Comparison of ENCODE assay signal across 8 mouse cellular contexts in the genomic region with DNA sequence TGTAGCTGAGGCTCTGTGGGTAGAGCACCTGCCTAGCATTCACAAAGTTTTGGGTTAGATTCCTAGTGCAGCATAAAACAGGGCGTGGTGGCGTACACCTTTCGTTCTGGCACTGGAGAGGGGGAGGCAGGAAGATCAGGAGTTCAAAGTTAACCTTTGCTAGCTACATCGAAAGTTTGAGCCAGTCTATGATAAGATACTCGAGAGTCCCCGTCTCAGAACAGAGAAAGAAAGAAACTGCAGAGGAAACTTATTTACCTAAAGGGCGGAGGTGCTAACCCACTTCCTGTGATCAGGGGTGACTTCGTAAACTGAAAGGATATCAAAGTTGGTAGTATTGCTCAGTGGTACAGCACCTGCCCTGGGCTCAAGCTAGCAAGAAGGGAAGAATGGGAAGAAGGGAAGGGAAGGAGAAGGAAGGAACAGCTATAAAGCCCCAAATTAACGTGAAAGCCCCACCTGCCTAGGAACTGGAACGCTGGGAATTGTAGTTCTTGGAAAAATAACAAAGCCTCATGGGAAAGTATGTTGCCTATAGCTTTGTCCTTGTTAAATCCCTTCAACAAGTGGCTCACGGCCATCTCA. TPM values are rescaled to one million over a fixed set of nuclear protein-coding genes. Genes with fewer than 3 reads are reported as not detected.
DNase-seq lines count a peak whose midpoint lies in the region; ATAC-seq and TF ChIP-seq lines count a peak whose summit lies in the region.

No protein-coding gene starts in this region.

- TF ChIP-seq EP300 in CH12.LX (IDR thresholded peaks at IDR 0.05; ENCODE audit: low read length), result no peak
- no peak for TF ChIP-seq EP300 in liver, embryonic 14.5 days (IDR thresholded peaks at IDR 0.05; ENCODE audit: low read depth)

- ATAC-seq in forebrain, embryonic 13.5 days, result peak; percentile 72
- ATAC-seq in liver, embryonic 14.5 days (ENCODE audit: insufficient read depth), result no peak

- H3K36me3 ChIP-seq in CH12.LX (replicated peaks in 1 of 2; ENCODE audit: control insufficient read depth in 1 of 2, insufficient read depth in 1 of 2, low read length in 1 of 2), result no peaks in the 10 kb centered on the region
- H3K36me3 ChIP-seq in forebrain, embryonic 13.5 days (ENCODE audit: poor library complexity, severe bottlenecking), result no peaks in the 10 kb centered on the region
- H3K36me3 ChIP-seq in liver, embryonic 14.5 days (replicated peaks; ENCODE audit: control insufficient read depth, insufficient read depth, low read depth), result no peaks in the 10 kb centered on the region
- no peaks in the 10 kb centered on the region for H3K36me3 ChIP-seq in spleen, adult 2 months (ENCODE audit: control insufficient read depth, insufficient read depth, low read length)

- H3K4me1 ChIP-seq in CH12.LX (ENCODE audit: control insufficient read depth in 1 of 2, insufficient read depth in 2 of 2), result peaks cover 0 to 15% of the 10 kb centered on the region in 2 experiments; a peak in 2 of 4 replicates
- peaks cover 15% of the 10 kb centered on the region for H3K4me1 ChIP-seq in forebrain, embryonic 13.5 days
- peaks cover 8 to 24% of the 10 kb centered on the region in 2 experiments for H3K4me1 ChIP-seq in liver, embryonic 14.5 days (replicated peaks; ENCODE audit: control insufficient read depth in 2 of 2, insufficient read depth in 2 of 2, low read length in 1 of 2)
- H3K4me1 ChIP-seq in spleen, adult 2 months (ENCODE audit: control insufficient read depth, insufficient read depth, insufficient read length), result peaks cover 8% of the 10 kb centered on the region; the same call in 1 of the 2 replicates

- DNase-seq in heart, adult 11 months, result peak; percentile 64
- no peak for DNase-seq in heart, adult 9 months (ENCODE audit: low spot score in 2 of 2)
- DNase-seq in CH12.LX (ENCODE audit: extremely low read depth), result no peak
- no peak for DNase-seq in liver, embryonic 14.5 days (ENCODE audit: low read depth in 3 of 3, low spot score in 3 of 3)
- DNase-seq in spleen, adult 2 months (ENCODE audit: low read depth in 1 of 2, low spot score in 2 of 2), result peak; percentile 33 to 61
- no peak for DNase-seq in urinary bladder, postnatal 14 days (ENCODE audit: low spot score)
- no peak for DNase-seq in left cerebral cortex, adult 18-20 months (ENCODE audit: low spot score in 2 of 2)

- H3K9me3 ChIP-seq in CH12.LX (replicated peaks; ENCODE audit: low read length), result no peaks in the 10 kb centered on the region
- no peaks in the 10 kb centered on the region for H3K9me3 ChIP-seq in forebrain, embryonic 13.5 days (replicated peaks)
- H3K9me3 ChIP-seq in liver, embryonic 14.5 days (ENCODE audit: control insufficient read depth, low read length), result no peaks in the 10 kb centered on the region

- 50% methylated on average over 11 of the region's 11 CpGs for WGBS in forebrain, embryonic 13.5 days
- 23% methylated on average over 11 of the region's 11 CpGs for WGBS in liver, embryonic 14.5 days (ENCODE audit: insufficient replicate concordance)
- 36% methylated on average over 11 of the region's 11 CpGs for whole genome bisulfite sequencing in spleen, adult 2 months

- H3K4me2 ChIP-seq in CH12.LX (ENCODE audit: insufficient read depth, low read depth, poor library complexity, severe bottlenecking), result peak overlapping the region; percentile 82
- peak overlapping the region; percentile 53 for H3K4me2 ChIP-seq in forebrain, embryonic 13.5 days
- H3K4me2 ChIP-seq in liver, embryonic 14.5 days (ENCODE audit: low read depth), result peak overlapping the region; percentile 59

- 0 out of 2 replicates have a peak overlapping the region, but pooled peaks have one; percentile 5 for H3K9ac ChIP-seq in CH12.LX (ENCODE audit: insufficient read depth, low read depth)
- H3K9ac ChIP-seq in forebrain, embryonic 13.5 days, result no peak overlapping the region
- peak overlapping the region; percentile 54 for H3K9ac ChIP-seq in liver, embryonic 14.5 days (replicated peaks)

- in situ Hi-C loops in CH12.LX (cut with MboI; ENCODE audit: low pct_ligation_motif_present, low pct_unique_long_range_greater_than_20kb, low sequenced_read_pairs), result no loop called here

- dilution Hi-C loops in CH12.LX (cut with MboI; ENCODE audit: extremely low pct_ligation_motif_present, extremely low pct_unique_long_range_greater_than_20kb, low sequenced_read_pairs), result no loop called here

- H3K79me2 ChIP-seq in CH12.LX (replicated peaks; ENCODE audit: control insufficient read depth, extremely low read depth, insufficient read depth, poor library complexity, severe bottlenecking), result no peaks in the 10 kb centered on the region

- TF ChIP-seq RAD21 in CH12.LX (IDR thresholded peaks at IDR 0.05; ENCODE audit: low read depth, low read length), result no peak

- no peak for TF ChIP-seq POLR2A in CH12.LX (IDR thresholded peaks at IDR 0.05; ENCODE audit: low read depth, low read length)
- no peak for TF ChIP-seq POLR2A in spleen, adult 2 months (IDR thresholded peaks at IDR 0.05; ENCODE audit: low read depth, low read length)

- TF ChIP-seq CTCF in CH12.LX (conservative IDR thresholded peaks at IDR 0.05 in 1 of 2, IDR thresholded peaks at IDR 0.05 in 1 of 2; ENCODE audit: low read depth in 2 of 2, low read length in 2 of 2), result no peak
- no peak for TF ChIP-seq CTCF in liver, embryonic 14.5 days (IDR thresholded peaks at IDR 0.05; ENCODE audit: low read depth)
- no peak for TF ChIP-seq CTCF in spleen, adult 2 months (IDR thresholded peaks at IDR 0.05; ENCODE audit: extremely low read depth, insufficient read depth, insufficient read length, insufficient replicate concordance)

- no peak overlapping the region for H3K27ac ChIP-seq in CH12.LX (ENCODE audit: insufficient read depth, low read depth)
- H3K27ac ChIP-seq in forebrain, embryonic 13.5 days, result no peak overlapping the region
- H3K27ac ChIP-seq in liver, embryonic 14.5 days, result no peak overlapping the region
- peak overlapping the region; percentile 83 for H3K27ac ChIP-seq in spleen, adult 2 months (ENCODE audit: insufficient read depth, low read length)

- peak overlapping the region in 2 of 3 experiments; percentile 7 to 26 for H3K4me3 ChIP-seq in CH12.LX (replicated peaks in 1 of 3; ENCODE audit: low read depth in 2 of 3, low read length in 2 of 3, poor library complexity in 1 of 3)
- peak overlapping the region; percentile 27 for H3K4me3 ChIP-seq in forebrain, embryonic 13.5 days
- peak overlapping the region; percentile 44 to 63 for H3K4me3 ChIP-seq in liver, embryonic 14.5 days (ENCODE audit: insufficient read depth in 1 of 2, low read depth in 2 of 2, low read length in 2 of 2)
- peak overlapping the region; percentile 4; the same call in 1 of the 2 replicates for H3K4me3 ChIP-seq in spleen, adult 2 months (ENCODE audit: extremely low read depth, insufficient read depth, insufficient read length)

- H3K27me3 ChIP-seq in CH12.LX (replicated peaks), result no peaks in the 10 kb centered on the region
- no peaks in the 10 kb centered on the region for H3K27me3 ChIP-seq in forebrain, embryonic 13.5 days
- no peaks in the 10 kb centered on the region for H3K27me3 ChIP-seq in liver, embryonic 14.5 days (ENCODE audit: control insufficient read depth, insufficient read depth, low read length)
- H3K27me3 ChIP-seq in spleen, adult 2 months (ENCODE audit: control insufficient read depth, insufficient read depth, low read length), result no peaks in the 10 kb centered on the region

TF ChIP-seq in CH12.LX, 34 proteins besides CTCF, POLR2A, EP300 and RAD21:
- TF ChIP-seq NELFE (IDR thresholded peaks at IDR 0.05; ENCODE audit: low read depth, low read length) (no peak), USF2 (conservative IDR thresholded peaks at IDR 0.05; ENCODE audit: low read depth, low read length) (no peak), CHD1 (IDR thresholded peaks at IDR 0.05; ENCODE audit: low read depth, low read length) (no peak), HCFC1 (IDR thresholded peaks at IDR 0.05; ENCODE audit: low read depth, low read length) (peak; percentile 67), TBP (conservative IDR thresholded peaks at IDR 0.05; ENCODE audit: low read depth, low read length) (no peak)
TF ChIP-seq in CH12.LX: peak in this region for 1.

RNA-seq across cellular contexts. Expression of a gene that starts 42.4 kb away (rescaled TPM):
- 2.8 and 3.1 TPM in 2 replicates for total RNA-seq in CH12.LX (2012; rRNA removed)
- total RNA-seq in CH12.LX (2014; rRNA removed), result 0.34 and 0.58 TPM in 2 replicates
- polyA plus RNA-seq in CH12.LX (2012; ENCODE audit: insufficient read length, low read depth), result 0.79 and 0.87 TPM in 2 replicates
- polyA plus RNA-seq in forebrain, embryonic 13.5 days (2015; fragmentation: Nextera tagmentation; extraction: Ambion mirVana), result 0.76 and 1.00 TPM in 2 replicates
- 0.48 and 0.52 TPM in 2 replicates for polyA plus RNA-seq in liver, embryonic 14.5 days (2012; rRNA removed)
- polyA plus RNA-seq in liver, embryonic 14.5 days (2014; fragmentation: Nextera tagmentation; extraction: Ambion mirVana), result 1.7 and 2.3 TPM in 2 replicates
- polyA plus RNA-seq in spleen, adult 2 months (2012; rRNA removed), result 2.5 and 3.2 TPM in 2 replicates
- 1 to 10 TPM; 4.1 to 4.6 TPM for total RNA-seq in left cerebral cortex, adult 18-20 months (2021)

Comparison
In these comparisons a context has a peak if more than half of its experiments do, and no peak if none do; other contexts are left out.
1. DNase-seq: peak in heart, adult 11 months (single experiment) and spleen, adult 2 months (2 of 2); none in heart, adult 9 months (0 of 2), CH12.LX (single experiment), liver, embryonic 14.5 days (0 of 3), urinary bladder, postnatal 14 days (single experiment) and left cerebral cortex, adult 18-20 months (0 of 2).
2. Peak in every context shown above with its lines, with median percentiles within 50 percentile points of each other: H3K4me2 ChIP-seq and H3K4me3 ChIP-seq.